Mouse (Mus musculus) left cerebral cortex, adult 2 months (tissue): ENCODE data around the gene Ror2. TPM values are rescaled to one million over a fixed set of nuclear protein-coding genes. Genes with fewer than 3 reads are reported as not detected.

Experiments used
- DNase-seq, 2 experiments: peaks; one replicate each; pipeline ENCODE4 v3.0.0; 2021 to 2022; ENCODE audit warnings: low spot score in 2 of 2, mixed read lengths in 1 of 2; ENCODE audit errors: extremely low spot score in 1 of 2
- H3K27ac ChIP-seq: fragments of 200-600 bp; 2 replicates; pipeline ENCODE4 v1.8.1; 2022
- H3K4me3 ChIP-seq: fragments of 200-600 bp; 2 replicates; pipeline ENCODE4 v1.8.1; 2022
- CTCF ChIP-seq: fragments of 200-600 bp; IDR thresholded peaks from 2 replicates; pipeline ENCODE4 v1.8.1; 2022; ENCODE audit warnings: antibody characterized with exemption, mild to moderate bottlenecking, moderate library complexity
- intact Hi-C: fragments of 180-260 bp; cut with DNase I; formaldehyde crosslinking; loops from one replicate; pipeline ENCODE4 v1.15.1; 2025
- total RNA-seq, 2 experiments: library from RNA; stranded (reverse); gene quantifications; 2 replicates each; pipeline ENCODE4 v1.2.3; 2021

Ror2 gene
- total RNA-seq, 2 experiments from 2014 or later, result 1.0 to 1.4 TPM

GRCm38 (mm10) chr13:53247175-53247574 lies 38.7 kb downstream of the Ror2 start:
- intact Hi-C loops, result no loop called here
- Histone ChIP-seq H3K4me3 (no peak overlapping the region), H3K27ac (no peak overlapping the region)
- DNase-seq, result no peak
- no peak for TF ChIP-seq CTCF

GRCm38 (mm10) chr13:53244151-53244550 lies 41.8 kb downstream of the Ror2 start:
- TF ChIP-seq CTCF, result no peak
- Histone ChIP-seq H3K4me3 (no peak overlapping the region), H3K27ac (no peak overlapping the region)
- intact Hi-C loops, result no loop called here
- no peak for DNase-seq

GRCm38 (mm10) chr13:53237455-53237854 lies 48.5 kb downstream of the Ror2 start:
- intact Hi-C loops, result no loop called here
- DNase-seq, result no peak
- no peak overlapping the region for H3K4me3 ChIP-seq
- TF ChIP-seq CTCF, result no peak
- no peak overlapping the region for H3K27ac ChIP-seq

- no peak for DNase-seq
- Histone ChIP-seq H3K4me3 (no peak overlapping the region), H3K27ac (no peak overlapping the region)
- TF ChIP-seq CTCF, result no peak
- intact Hi-C loops, result no loop called here
Measured at GRCm38 (mm10) chr13:53236434-53237401, 49.2 kb downstream of the Ror2 start.

- DNase-seq, result no peak
- intact Hi-C loops, result no loop called here
- Histone ChIP-seq H3K4me3 (no peak overlapping the region), H3K27ac (no peak overlapping the region)
- TF ChIP-seq CTCF, result no peak
Measured at GRCm38 (mm10) chr13:53235953-53236352, 50.0 kb downstream of the Ror2 start.

- Histone ChIP-seq H3K27ac (no peak overlapping the region), H3K4me3 (no peak overlapping the region)
- DNase-seq, result no peak
- no peak for TF ChIP-seq CTCF
- intact Hi-C loops, result no loop called here
Measured at GRCm38 (mm10) chr13:53234844-53235243, 51.1 kb downstream of the Ror2 start.

- Histone ChIP-seq H3K27ac (no peak overlapping the region), H3K4me3 (no peak overlapping the region)
- intact Hi-C loops, result no loop called here
- no peak for TF ChIP-seq CTCF
- DNase-seq, result no peak
Measured at GRCm38 (mm10) chr13:53233826-53234786, 51.8 kb downstream of the Ror2 start.

GRCm38 (mm10) chr13:53233381-53233780 lies 52.5 kb downstream of the Ror2 start:
- intact Hi-C loops, result no loop called here
- no peak for TF ChIP-seq CTCF
- H3K27ac ChIP-seq, result no peak overlapping the region
- no peak overlapping the region for H3K4me3 ChIP-seq
- peak; percentile 14 to 22 for DNase-seq

GRCm38 (mm10) chr13:53232419-53232818 lies 53.5 kb downstream of the Ror2 start:
- H3K4me3 ChIP-seq, result no peak overlapping the region
- no peak for TF ChIP-seq CTCF
- intact Hi-C loops, result no loop called here

GRCm38 (mm10) chr13:53230446-53231161 lies 55.3 kb downstream of the Ror2 start:
- no peak for TF ChIP-seq CTCF
- H3K4me3 ChIP-seq, result no peak overlapping the region

More at GRCm38 (mm10) chr13:53232419-53232818, 53.5 kb downstream of the Ror2 start:
- no peak for DNase-seq
- H3K27ac ChIP-seq, result no peak overlapping the region

GRCm38 (mm10) chr13:53227019-53227418 lies 58.9 kb downstream of the Ror2 start:
- no peak for TF ChIP-seq CTCF
- H3K4me3 ChIP-seq, result no peak overlapping the region
- no peak for DNase-seq
- intact Hi-C loops, result no loop called here
- no peak overlapping the region for H3K27ac ChIP-seq

More at GRCm38 (mm10) chr13:53230446-53231161, 55.3 kb downstream of the Ror2 start:
- peak in 1 of 2 experiments; percentile 24 for DNase-seq
- intact Hi-C loops, result no loop called here
- H3K27ac ChIP-seq, result no peak overlapping the region
